Mouse (Mus musculus) hindbrain, postnatal 0 days (tissue): Measurements from ENCODE around the gene Zfp189. TPM values are rescaled to one million over a fixed set of nuclear protein-coding genes. Genes with fewer than 3 reads are reported as not detected.
"Not testable (repeated sequence)": the region's sequence is repeated elsewhere in the genome, so short reads cannot be mapped to it uniquely, and the experiment has no call there.

Experiments
- ATAC-seq: fragments of 200-750 bp; cut with Nextera tagmentation; 2 replicates; pipeline ENCODE4 v1.8.0; 2017; ENCODE audit warnings: mild to moderate bottlenecking, moderate TSS enrichment, moderate library complexity
- DNase-seq: peaks from one replicate; pipeline ENCODE4 v3.0.0-alpha.2; 2015; ENCODE audit warnings: low spot score
- H3K27ac ChIP-seq: fragments of 300-500 bp; sonication (generic); 2 replicates; pipeline ENCODE4 v1.5.1; 2014; ENCODE audit warnings: mild to moderate bottlenecking
- H3K27me3 ChIP-seq: fragments of 300-500 bp; sonication (generic); 2 replicates; pipeline ENCODE4 v1.6.1; 2014; ENCODE audit warnings: low read length, mixed read lengths; ENCODE audit not compliant: insufficient read depth
- H3K36me3 ChIP-seq: fragments of 300-500 bp; sonication (generic); 2 replicates; pipeline ENCODE4 v1.6.1; 2014; ENCODE audit warnings: low read length, mixed read lengths; ENCODE audit not compliant: insufficient read depth
- H3K4me1 ChIP-seq: fragments of 300-500 bp; sonication (generic); 2 replicates; pipeline ENCODE4 v1.6.1; 2014; ENCODE audit warnings: antibody characterized with exemption, low read length, mixed read lengths; ENCODE audit not compliant: insufficient read depth
- H3K4me2 ChIP-seq: fragments of 300-500 bp; sonication (generic); 2 replicates; pipeline ENCODE4 v1.6.1; 2014; ENCODE audit warnings: low read depth, mild to moderate bottlenecking, low read length, moderate library complexity, mixed read lengths
- H3K4me3 ChIP-seq: fragments of 300-500 bp; sonication (generic); 2 replicates; pipeline ENCODE4 v1.5.1; 2014; ENCODE audit warnings: low read length
- H3K9ac ChIP-seq: fragments of 300-500 bp; sonication (generic); replicated peaks from 2 replicates; pipeline ENCODE4 v1.6.1; 2014; ENCODE audit warnings: mild to moderate bottlenecking, low read length, moderate library complexity, mixed read lengths
- H3K9me3 ChIP-seq: fragments of 300-500 bp; sonication (generic); 2 replicates; pipeline ENCODE4 v1.6.1; 2016; ENCODE audit warnings: low read length, mixed read lengths
- CTCF ChIP-seq: IDR thresholded peaks from 2 replicates; pipeline ENCODE4 v1.5.1; 2016; ENCODE audit warnings: antibody characterized with exemption, control low read depth, low read depth
- WGBS: fragments of 180-500 bp; shearing (Covaris S2); extraction: QIAGEN DNeasy Blood & Tissue Kit; methylation state at CpG from one replicate; pipeline ENCODE4 v1.1.7; 2014; 5-methylcytosine and 5-hydroxymethylcytosine counted together
- polyA plus RNA-seq: library from polyadenylated mRNA; unstranded; fragments of >200 nt; fragmentation: Nextera tagmentation; extraction: Ambion mirVana; gene quantifications from 2 replicates; pipeline ENCODE4 v1.2.1, GENCODE M21; 2015
- total RNA-seq: library from RNA; depleted of rRNA; stranded (reverse); fragments of >200 nt; gene quantifications from 2 replicates; pipeline ENCODE4 v1.2.3, GENCODE M21; 2014

Zfp189 gene
- total and polyA plus RNA-seq, 2 experiments from 2014 or later, result 5.1 to 5.2 TPM

DNA sequence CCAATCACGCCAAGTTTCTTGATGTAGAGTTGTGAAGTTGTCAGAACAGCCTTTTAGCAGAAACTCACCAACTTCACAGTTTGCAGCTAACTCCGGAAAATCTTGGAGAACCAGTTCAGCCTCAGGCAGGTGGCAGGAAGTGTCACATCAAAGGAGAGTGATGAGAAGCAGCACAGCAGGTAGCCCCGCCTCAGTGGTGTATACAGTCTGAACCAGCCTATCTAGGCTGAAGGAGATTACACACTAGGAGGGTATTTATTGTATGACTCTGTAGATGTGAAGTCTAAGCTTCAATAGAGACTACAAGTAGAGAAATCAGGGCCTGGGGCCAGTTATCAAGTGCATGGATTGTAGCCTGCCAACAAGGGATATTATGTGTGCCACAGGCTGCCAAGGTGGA lies 40.1 kb upstream of the Zfp189 start:
- 71% methylated on average over 3 of the region's 3 CpGs for WGBS
- H3K27ac ChIP-seq, result no peak overlapping the region
- no peaks in the 10 kb centered on the region for H3K27me3 ChIP-seq
- DNase-seq (no peak), ATAC-seq (no peak)
- H3K4me2 ChIP-seq, result no peak overlapping the region
- no peaks in the 10 kb centered on the region for H3K9me3 ChIP-seq
- no peaks in the 10 kb centered on the region for H3K4me1 ChIP-seq
- H3K4me3 ChIP-seq, result no peak overlapping the region
- no peaks in the 10 kb centered on the region for H3K36me3 ChIP-seq
- TF ChIP-seq CTCF, result no peak
- H3K9ac ChIP-seq, result no peak overlapping the region

DNA sequence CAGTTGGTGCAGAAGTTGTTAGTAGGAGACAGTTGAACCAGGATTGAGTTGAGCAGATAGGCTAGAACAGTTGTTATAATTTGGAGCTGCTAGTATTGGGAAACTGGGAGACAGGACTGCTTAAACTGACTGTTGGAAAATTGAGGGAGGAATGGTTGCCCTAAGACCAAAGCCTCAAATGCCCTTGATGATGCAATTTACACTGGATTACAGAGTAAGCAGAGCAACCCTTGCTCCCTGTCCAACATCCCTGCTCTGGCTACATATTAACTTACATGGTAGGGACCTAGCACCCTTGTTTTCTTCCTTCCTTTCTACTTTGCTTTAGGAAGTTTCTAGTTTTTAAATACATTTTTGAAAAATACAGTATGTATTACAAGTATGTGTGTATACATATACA lies 35.5 kb upstream of the Zfp189 start:
- ATAC-seq (no peak), DNase-seq (no peak)
- TF ChIP-seq CTCF, result no peak
- H3K9me3 ChIP-seq, result no peaks in the 10 kb centered on the region
- H3K4me3 ChIP-seq, result no peak overlapping the region
- no peaks in the 10 kb centered on the region for H3K36me3 ChIP-seq
- no peaks in the 10 kb centered on the region for H3K4me1 ChIP-seq
- no peak overlapping the region for H3K4me2 ChIP-seq
- H3K27ac ChIP-seq, result no peak overlapping the region
- no peak overlapping the region for H3K9ac ChIP-seq
- no peaks in the 10 kb centered on the region for H3K27me3 ChIP-seq

DNA sequence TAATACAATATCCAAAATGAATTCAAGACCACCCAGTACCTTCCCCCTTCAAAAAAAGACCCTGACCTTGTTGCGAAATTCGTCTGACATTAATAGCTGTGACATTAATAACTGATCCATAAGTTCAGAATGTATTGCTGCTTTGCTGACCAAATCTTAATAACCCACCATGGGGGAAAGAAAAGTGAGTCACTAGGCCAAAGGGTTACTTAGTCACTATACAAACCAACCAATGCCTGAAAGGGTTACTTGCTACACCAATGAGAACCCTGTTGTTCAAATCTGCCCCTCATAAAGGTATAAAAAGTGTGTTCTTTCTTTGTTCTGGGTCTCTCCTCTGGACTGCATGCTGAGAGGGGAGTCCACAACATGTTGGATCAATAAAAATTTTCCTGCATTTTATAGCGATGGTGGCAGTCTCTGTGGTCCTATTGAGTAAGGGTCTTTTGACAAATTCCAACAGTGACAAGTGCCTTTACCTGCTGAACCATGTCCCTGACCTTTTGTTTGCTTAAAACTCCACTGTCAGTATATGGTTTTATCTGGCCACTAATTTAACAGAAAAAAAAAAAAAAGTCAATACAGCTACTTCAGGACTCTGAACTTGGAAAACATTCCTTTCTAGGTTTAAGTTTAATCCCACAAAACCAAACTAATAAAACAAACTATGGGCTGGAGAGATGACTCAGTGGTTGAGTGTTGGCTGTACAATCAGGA lies 34.9 kb upstream of the Zfp189 start:
- WGBS, result 73% methylated on average over 3 of the region's 3 CpGs
- not testable (repeated sequence) for H3K36me3 ChIP-seq, H3K4me3 ChIP-seq, H3K4me1 ChIP-seq, H3K27me3 ChIP-seq, ATAC-seq, H3K9ac ChIP-seq, H3K4me2 ChIP-seq, H3K27ac ChIP-seq, DNase-seq, H3K9me3 ChIP-seq

DNA sequence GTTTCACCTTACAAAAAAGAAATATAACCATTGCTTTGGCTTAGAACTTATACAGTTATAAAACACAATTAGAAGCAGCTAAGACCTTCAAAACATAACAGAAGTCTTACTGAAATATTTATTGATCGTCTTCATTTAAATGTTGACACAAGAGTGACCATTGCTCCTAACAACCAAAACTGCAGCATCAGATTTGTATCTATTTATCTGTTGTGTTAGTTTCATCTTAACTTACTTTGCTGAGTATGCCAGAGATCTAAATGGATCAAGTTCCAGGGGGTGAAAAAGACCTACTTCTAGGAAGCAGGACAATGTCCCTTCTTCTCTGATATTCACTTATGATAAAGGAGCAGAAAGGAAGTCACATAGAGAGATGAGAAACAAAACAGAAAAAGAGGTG lies 17.4 kb upstream of the Zfp189 start:
- DNase-seq (no peak), ATAC-seq (no peak)
- Histone ChIP-seq H3K4me1 (no peaks in the 10 kb centered on the region), H3K9ac (no peak overlapping the region), H3K27me3 (no peaks in the 10 kb centered on the region), H3K9me3 (no peaks in the 10 kb centered on the region), H3K4me3 (no peak overlapping the region), H3K4me2 (no peak overlapping the region), H3K27ac (no peak overlapping the region), H3K36me3 (no peaks in the 10 kb centered on the region)
- 92% methylated on average over 1 of the region's 1 CpGs for WGBS
- TF ChIP-seq CTCF, result no peak

DNA sequence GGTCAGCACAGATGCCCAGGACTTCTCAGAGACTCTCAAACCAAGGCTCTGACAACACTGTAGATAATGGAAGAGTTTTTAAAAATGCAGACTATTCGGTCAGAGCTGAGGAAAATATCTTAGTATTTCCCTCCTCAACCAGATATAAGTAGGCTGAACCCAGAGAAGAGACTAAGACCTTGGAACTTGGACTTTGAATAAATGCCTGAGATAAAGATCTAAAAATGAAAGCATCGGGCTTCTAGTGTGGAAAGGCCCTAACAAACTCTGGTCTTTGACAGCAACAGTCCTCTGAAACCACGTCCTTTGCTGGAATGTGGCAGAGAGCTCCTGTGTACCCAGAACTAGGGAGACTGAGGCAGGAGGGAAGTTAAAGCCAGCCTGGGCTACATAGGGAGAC lies 14.6 kb upstream of the Zfp189 start, which contains the start of gene Baat:
Gene Baat, minus strand, starts transcription at position 172 of the 400 bp plus-strand sequence.
- H3K27me3 ChIP-seq, result no peaks in the 10 kb centered on the region
- H3K27ac ChIP-seq, result no peak within 1 kb of the TSS
- DNase-seq, result no peak
- H3K4me2 ChIP-seq, result no peak within 1 kb of the TSS
- 84% methylated on average over 3 of the region's 3 CpGs for WGBS
- H3K4me3 ChIP-seq, result no peak within 1 kb of the TSS
- no peaks in the 10 kb centered on the region for H3K36me3 ChIP-seq
- ATAC-seq, result no peak
- no peak for TF ChIP-seq CTCF
- H3K9ac ChIP-seq, result no peak within 1 kb of the TSS
- H3K9me3 ChIP-seq, result no peaks in the 10 kb centered on the region
- H3K4me1 ChIP-seq, result no peaks in the 10 kb centered on the region

DNA sequence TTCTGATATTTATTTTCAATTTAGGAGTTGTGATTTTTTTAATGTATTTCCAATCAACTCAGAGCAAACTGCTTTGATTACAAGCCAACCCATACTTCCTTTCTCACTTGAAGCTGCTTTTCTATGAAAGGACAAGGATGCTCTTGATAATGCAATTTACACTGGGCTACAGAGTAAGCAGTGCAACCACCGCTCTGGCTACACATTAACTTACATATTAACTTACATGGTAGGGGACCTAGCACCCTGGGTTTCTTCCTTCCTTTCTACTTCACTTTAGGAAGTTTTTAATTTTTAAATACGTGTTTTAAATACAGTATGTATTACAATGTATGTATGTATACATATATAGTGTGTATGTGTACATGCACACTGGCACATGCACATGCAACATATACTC lies 11.8 kb upstream of the Zfp189 start:
- Histone ChIP-seq H3K4me3 (no peak overlapping the region), H3K9ac (no peak overlapping the region), H3K27ac (no peak overlapping the region), H3K9me3 (no peaks in the 10 kb centered on the region), H3K36me3 (peaks cover 15% of the 10 kb centered on the region; the same call in 1 of the 2 replicates), H3K4me1 (no peaks in the 10 kb centered on the region), H3K4me2 (no peak overlapping the region), H3K27me3 (no peaks in the 10 kb centered on the region)
- TF ChIP-seq CTCF, result no peak
- 92% methylated on average over 2 of the region's 2 CpGs for WGBS
- no peak for DNase-seq
- ATAC-seq, result no peak

DNA sequence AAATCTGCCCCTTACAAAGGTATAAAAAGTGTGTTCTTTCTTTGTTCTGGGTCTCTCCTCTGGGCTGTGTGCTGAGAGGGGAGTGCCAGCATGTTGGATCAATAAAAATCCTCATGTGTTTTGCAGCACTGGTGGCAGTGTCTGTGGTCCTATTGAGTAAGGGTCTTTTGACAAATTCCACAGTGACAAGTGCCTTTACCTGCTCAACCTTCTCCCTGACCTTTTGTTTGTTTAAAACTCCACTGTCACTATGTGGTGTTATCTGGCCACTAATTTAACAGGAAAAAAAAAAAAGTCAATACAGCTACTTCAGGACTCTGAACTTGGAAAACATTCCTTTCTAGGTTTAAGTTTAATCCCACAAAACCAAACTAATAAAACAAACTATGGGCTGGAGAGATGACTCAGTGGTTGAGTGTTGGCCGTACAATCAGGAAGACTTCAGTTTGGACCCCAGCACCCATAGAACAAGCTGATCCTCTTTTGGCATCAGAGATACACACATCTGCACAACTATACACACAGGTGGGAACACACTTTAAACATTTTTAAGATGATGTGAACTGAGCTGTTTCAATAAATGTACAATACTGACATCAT lies 10.6 kb upstream of the Zfp189 start:
- 96% methylated on average over 1 of the region's 1 CpGs for WGBS

More for the DNA sequence above, 10.6 kb upstream of the Zfp189 start:
- not testable (repeated sequence) for H3K9ac ChIP-seq, H3K27ac ChIP-seq, H3K27me3 ChIP-seq, H3K4me2 ChIP-seq, H3K4me3 ChIP-seq, DNase-seq, H3K9me3 ChIP-seq, ATAC-seq, H3K4me1 ChIP-seq
- peaks cover 17% of the 10 kb centered on the region; the same call in 1 of the 2 replicates for H3K36me3 ChIP-seq
